Mouse (Mus musculus) liver, adult 2 months (tissue): Measurements from ENCODE around the gene Dyrk3.

Source experiments
- CTCF ChIP-seq: fragments of 200-500 bp; IDR thresholded peaks from 2 replicates; pipeline ENCODE4 v1.5.1; 2011; ENCODE audit warnings: low read depth, low read length, control low read depth
- POLR2A ChIP-seq: fragments of 200-500 bp; IDR thresholded peaks from 2 replicates; pipeline ENCODE4 v1.6.1; 2011; ENCODE audit warnings: low read length, control low read depth; ENCODE audit not compliant: insufficient read depth; ENCODE audit errors: extremely low read depth

GRCm38 (mm10) chr1:131085272-131085671, 52.9 kb downstream of the Dyrk3 start:
- TF ChIP-seq POLR2A (no peak), CTCF (no peak)
